Mouse (Mus musculus): ENCODE results near the gene Ajap1. TPM values are rescaled to one million over a fixed set of nuclear protein-coding genes. Genes with fewer than 3 reads are reported as not detected.

Ajap1 gene
- total and polyA plus RNA-seq, 2 experiments: 0.07 TPM; not detected in 1

- DNase-seq (ENCODE audit: extremely low read depth, low read depth, low spot score): no peak
Measured at GRCm38 (mm10) chr4:153442522-153442921, 40.1 kb downstream of the Ajap1 start.

GRCm38 (mm10) chr4:153439868-153440267 lies 42.7 kb downstream of the Ajap1 start:
- Histone ChIP-seq H3K4me1 (ENCODE audit: control insufficient read depth, insufficient read depth, low read length) (no peaks in the 10 kb centered on the region), H3K4me3 (ENCODE audit: insufficient read depth, low read depth, low read length) (no peak overlapping the region), H3K79me2 (ENCODE audit: control insufficient read depth, insufficient read depth, low read length) (no peaks in the 10 kb centered on the region), H3K27ac (replicated peaks; ENCODE audit: insufficient read depth, low read depth, low read length) (no peak overlapping the region), H3K9ac (ENCODE audit: low read depth, low read length) (no peak overlapping the region), H3K36me3 (ENCODE audit: control insufficient read depth, insufficient read depth, low read length) (no peaks in the 10 kb centered on the region), H3K27me3 (ENCODE audit: control insufficient read depth, insufficient read depth, low read length) (no peaks in the 10 kb centered on the region)
- 77% methylated on average over 11 of the region's 11 CpGs for WGBS
- no peak for DNase-seq (ENCODE audit: extremely low read depth, low read depth, low spot score)
- TF ChIP-seq CTCF (IDR thresholded peaks at IDR 0.05; ENCODE audit: low read depth, low read length) (no peak), POLR2A (IDR thresholded peaks at IDR 0.05; ENCODE audit: extremely low read depth, insufficient read depth, low read length) (no peak)

More at GRCm38 (mm10) chr4:153442522-153442921, 40.1 kb downstream of the Ajap1 start:
- Histone ChIP-seq H3K79me2 (ENCODE audit: control insufficient read depth, insufficient read depth, low read length) (no peaks in the 10 kb centered on the region), H3K4me3 (ENCODE audit: insufficient read depth, low read depth, low read length) (no peak overlapping the region), H3K4me1 (ENCODE audit: control insufficient read depth, insufficient read depth, low read length) (no peaks in the 10 kb centered on the region), H3K9ac (ENCODE audit: low read depth, low read length) (no peak overlapping the region), H3K27me3 (ENCODE audit: control insufficient read depth, insufficient read depth, low read length) (no peaks in the 10 kb centered on the region), H3K27ac (replicated peaks; ENCODE audit: insufficient read depth, low read depth, low read length) (no peak overlapping the region), H3K36me3 (ENCODE audit: control insufficient read depth, insufficient read depth, low read length) (no peaks in the 10 kb centered on the region)
- no peak for TF ChIP-seq CTCF (IDR thresholded peaks at IDR 0.05; ENCODE audit: low read depth, low read length)
- no peak for TF ChIP-seq POLR2A (IDR thresholded peaks at IDR 0.05; ENCODE audit: extremely low read depth, insufficient read depth, low read length)
- WGBS: 81% methylated on average over 10 of the region's 10 CpGs

- whole genome bisulfite sequencing: 80% methylated on average over 12 of the region's 12 CpGs
- Histone ChIP-seq H3K79me2 (ENCODE audit: control insufficient read depth, insufficient read depth, low read length) (no peaks in the 10 kb centered on the region), H3K36me3 (ENCODE audit: control insufficient read depth, insufficient read depth, low read length) (no peaks in the 10 kb centered on the region), H3K4me3 (ENCODE audit: insufficient read depth, low read depth, low read length) (no peak overlapping the region), H3K27me3 (ENCODE audit: control insufficient read depth, insufficient read depth, low read length) (no peaks in the 10 kb centered on the region), H3K9ac (ENCODE audit: low read depth, low read length) (no peak overlapping the region), H3K27ac (replicated peaks; ENCODE audit: insufficient read depth, low read depth, low read length) (no peak overlapping the region), H3K4me1 (ENCODE audit: control insufficient read depth, insufficient read depth, low read length) (no peaks in the 10 kb centered on the region)
- TF ChIP-seq CTCF (IDR thresholded peaks at IDR 0.05; ENCODE audit: low read depth, low read length) (no peak), POLR2A (IDR thresholded peaks at IDR 0.05; ENCODE audit: extremely low read depth, insufficient read depth, low read length) (no peak)
- no peak for DNase-seq (ENCODE audit: extremely low read depth, low read depth, low spot score)
Measured at GRCm38 (mm10) chr4:153439031-153439430, 43.6 kb downstream of the Ajap1 start.

GRCm38 (mm10) chr4:153437196-153437595 lies 45.4 kb downstream of the Ajap1 start:
- Histone ChIP-seq H3K27me3 (ENCODE audit: control insufficient read depth, insufficient read depth, low read length) (no peaks in the 10 kb centered on the region), H3K36me3 (ENCODE audit: control insufficient read depth, insufficient read depth, low read length) (no peaks in the 10 kb centered on the region), H3K79me2 (ENCODE audit: control insufficient read depth, insufficient read depth, low read length) (no peaks in the 10 kb centered on the region), H3K4me1 (ENCODE audit: control insufficient read depth, insufficient read depth, low read length) (no peaks in the 10 kb centered on the region), H3K9ac (ENCODE audit: low read depth, low read length) (no peak overlapping the region), H3K27ac (replicated peaks; ENCODE audit: insufficient read depth, low read depth, low read length) (no peak overlapping the region), H3K4me3 (ENCODE audit: insufficient read depth, low read depth, low read length) (no peak overlapping the region)
- no peak for DNase-seq (ENCODE audit: extremely low read depth, low read depth, low spot score)
- TF ChIP-seq CTCF (IDR thresholded peaks at IDR 0.05; ENCODE audit: low read depth, low read length) (no peak), POLR2A (IDR thresholded peaks at IDR 0.05; ENCODE audit: extremely low read depth, insufficient read depth, low read length) (no peak)
- WGBS: 78% methylated on average over 9 of the region's 9 CpGs

- TF ChIP-seq POLR2A (IDR thresholded peaks at IDR 0.05; ENCODE audit: extremely low read depth, insufficient read depth, low read length): no peak
- TF ChIP-seq CTCF (IDR thresholded peaks at IDR 0.05; ENCODE audit: low read depth, low read length): no peak
- whole genome bisulfite sequencing: 77% methylated on average over 5 of the region's 5 CpGs
- Histone ChIP-seq H3K4me3 (ENCODE audit: insufficient read depth, low read depth, low read length) (no peak overlapping the region), H3K9ac (ENCODE audit: low read depth, low read length) (no peak overlapping the region), H3K27me3 (ENCODE audit: control insufficient read depth, insufficient read depth, low read length) (no peaks in the 10 kb centered on the region), H3K4me1 (ENCODE audit: control insufficient read depth, insufficient read depth, low read length) (no peaks in the 10 kb centered on the region), H3K27ac (replicated peaks; ENCODE audit: insufficient read depth, low read depth, low read length) (no peak overlapping the region), H3K79me2 (ENCODE audit: control insufficient read depth, insufficient read depth, low read length) (no peaks in the 10 kb centered on the region), H3K36me3 (ENCODE audit: control insufficient read depth, insufficient read depth, low read length) (no peaks in the 10 kb centered on the region)
- DNase-seq (ENCODE audit: extremely low read depth, low read depth, low spot score): no peak
Measured at GRCm38 (mm10) chr4:153435917-153436316, 46.7 kb downstream of the Ajap1 start.

GRCm38 (mm10) chr4:153429971-153430370 lies 52.6 kb downstream of the Ajap1 start:
- H3K79me2 ChIP-seq (ENCODE audit: control insufficient read depth, insufficient read depth, low read length): no peaks in the 10 kb centered on the region
- no peak for TF ChIP-seq POLR2A (IDR thresholded peaks at IDR 0.05; ENCODE audit: extremely low read depth, insufficient read depth, low read length)
- TF ChIP-seq CTCF (IDR thresholded peaks at IDR 0.05; ENCODE audit: low read depth, low read length): no peak
- H3K27me3 ChIP-seq (ENCODE audit: control insufficient read depth, insufficient read depth, low read length): no peaks in the 10 kb centered on the region
- no peak overlapping the region for H3K4me3 ChIP-seq (ENCODE audit: insufficient read depth, low read depth, low read length)
- 80% methylated on average over 2 of the region's 2 CpGs for WGBS
- H3K9ac ChIP-seq (ENCODE audit: low read depth, low read length): no peak overlapping the region
- DNase-seq (ENCODE audit: extremely low read depth, low read depth, low spot score): no peak
- H3K36me3 ChIP-seq (ENCODE audit: control insufficient read depth, insufficient read depth, low read length): no peaks in the 10 kb centered on the region
- no peaks in the 10 kb centered on the region for H3K4me1 ChIP-seq (ENCODE audit: control insufficient read depth, insufficient read depth, low read length)
- H3K27ac ChIP-seq (replicated peaks; ENCODE audit: insufficient read depth, low read depth, low read length): no peak overlapping the region
